Mouse (Mus musculus): ENCODE data around the gene Vav3. TPM values are rescaled to one million over a fixed set of nuclear protein-coding genes. Genes with fewer than 3 reads are reported as not detected.

The Vav3 gene
- total RNA-seq, 2 experiments from 2014 or later, result 12.3 to 18.7 TPM

DNA sequence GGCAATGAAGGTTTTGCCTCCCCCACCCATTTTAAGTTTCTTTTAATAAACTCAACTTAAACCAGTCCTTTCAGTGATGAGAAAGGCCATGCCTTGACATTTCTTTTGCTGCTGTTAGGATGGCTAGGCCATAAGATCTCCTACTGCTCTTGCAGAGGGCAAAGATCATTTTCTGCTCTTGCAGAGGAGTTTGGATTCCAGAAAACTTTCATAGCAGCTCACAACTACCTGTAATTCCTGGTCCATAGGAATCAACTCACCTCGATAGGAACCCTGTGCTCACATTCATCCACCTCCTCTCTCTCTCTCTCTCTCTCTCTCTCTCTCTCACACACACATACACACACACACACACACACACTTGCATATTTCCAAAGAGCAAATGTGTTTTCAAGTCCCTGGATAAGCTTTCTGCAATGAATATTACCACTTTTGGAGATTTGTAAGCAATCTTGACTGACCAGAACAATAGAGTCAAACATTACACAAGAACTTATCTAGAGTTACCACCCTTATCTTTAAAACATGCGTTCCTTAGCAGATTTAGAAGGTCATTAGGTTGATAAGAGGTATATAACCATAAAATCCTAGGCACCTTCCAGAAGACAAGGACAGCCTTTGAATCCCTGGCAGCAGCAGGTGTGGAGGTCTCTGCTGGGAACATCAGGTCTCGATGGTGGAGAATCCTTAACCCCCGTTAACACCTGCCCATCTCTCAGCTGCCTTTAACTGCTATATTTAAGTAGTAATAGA is 260.4 kb downstream of the Vav3 start:
- DNase-seq (ENCODE audit: low spot score in 2 of 2), result no peak
- Histone ChIP-seq H3K27ac (no peak overlapping the region), H3K4me3 (no peak overlapping the region)
- TF ChIP-seq CTCF (conservative IDR thresholded peaks at IDR 0.05), result no peak

DNA sequence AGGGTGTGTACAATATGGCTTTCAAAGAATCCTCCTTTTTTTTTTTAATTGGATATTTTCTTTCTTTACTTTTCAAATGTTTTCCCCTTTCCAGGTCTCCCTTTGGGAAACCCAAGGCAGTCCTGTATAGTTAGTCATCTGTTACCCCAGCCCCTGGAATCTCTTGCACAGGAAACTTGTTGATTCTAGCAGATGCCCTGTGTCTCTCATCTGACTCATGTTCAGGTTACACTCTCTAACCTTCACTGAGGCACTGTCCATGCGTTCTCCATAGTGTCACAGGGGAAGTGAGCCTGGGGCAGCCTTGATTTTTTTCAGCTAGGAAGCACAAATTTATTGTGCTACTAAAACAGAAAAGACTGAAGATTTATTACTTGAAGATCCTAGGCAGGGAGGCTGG is 262.3 kb downstream of the Vav3 start:
- no peak for DNase-seq (ENCODE audit: low spot score in 2 of 2)
- Histone ChIP-seq H3K4me3 (no peak overlapping the region), H3K27ac (no peak overlapping the region)
- no peak for TF ChIP-seq CTCF (conservative IDR thresholded peaks at IDR 0.05)

DNA sequence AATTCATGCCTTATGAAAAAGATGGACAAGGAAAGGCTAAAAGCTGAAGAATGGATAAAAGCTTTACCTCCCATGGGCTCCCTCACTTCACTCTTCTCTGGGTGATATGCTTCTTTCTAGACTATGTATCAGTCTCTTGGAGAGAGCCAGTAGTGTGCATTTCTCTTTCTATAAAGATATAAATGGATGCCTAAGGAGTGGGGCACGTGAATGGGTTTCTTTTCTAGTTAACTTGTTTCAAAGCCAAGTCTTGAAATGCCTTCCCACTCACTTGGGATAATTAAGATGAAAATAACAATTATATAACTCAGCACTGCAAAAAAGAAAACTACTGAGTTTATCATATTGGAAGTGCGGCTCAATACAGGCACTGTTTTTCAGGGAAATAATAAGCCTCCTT is 265.7 kb downstream of the Vav3 start:
- H3K27ac ChIP-seq, result 0 out of 2 replicates have a peak overlapping the region, but pooled peaks have one; percentile 8
- H3K4me3 ChIP-seq, result no peak overlapping the region
- no peak for DNase-seq (ENCODE audit: low spot score in 2 of 2)
- no peak for TF ChIP-seq CTCF (conservative IDR thresholded peaks at IDR 0.05)

DNA sequence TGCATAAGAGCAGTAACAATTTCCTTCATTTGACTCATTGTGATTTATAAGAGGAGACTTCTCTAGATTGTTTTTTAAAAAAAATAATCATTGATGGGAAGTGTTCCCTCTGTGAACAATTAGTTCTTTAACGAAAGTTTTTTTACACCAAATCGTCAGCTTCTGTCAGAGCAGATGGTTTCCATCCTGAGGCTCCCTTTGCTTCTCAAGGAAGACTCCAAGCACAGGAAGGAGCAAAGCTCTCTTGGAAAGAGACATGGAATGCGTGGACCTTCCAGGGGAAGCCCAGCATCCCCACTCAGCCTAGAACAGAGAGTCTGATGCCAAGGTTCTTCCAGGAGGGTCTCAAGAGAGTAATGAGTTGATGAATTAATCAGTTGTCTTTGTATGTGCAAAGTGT is 281.3 kb downstream of the Vav3 start:
- peak; percentile 35 to 42 for DNase-seq (ENCODE audit: low spot score in 2 of 2)
- Histone ChIP-seq H3K27ac (peak overlapping the region; percentile 62; the same call in 1 of the 2 replicates), H3K4me3 (no peak overlapping the region)
- TF ChIP-seq CTCF (conservative IDR thresholded peaks at IDR 0.05), result no peak

DNA sequence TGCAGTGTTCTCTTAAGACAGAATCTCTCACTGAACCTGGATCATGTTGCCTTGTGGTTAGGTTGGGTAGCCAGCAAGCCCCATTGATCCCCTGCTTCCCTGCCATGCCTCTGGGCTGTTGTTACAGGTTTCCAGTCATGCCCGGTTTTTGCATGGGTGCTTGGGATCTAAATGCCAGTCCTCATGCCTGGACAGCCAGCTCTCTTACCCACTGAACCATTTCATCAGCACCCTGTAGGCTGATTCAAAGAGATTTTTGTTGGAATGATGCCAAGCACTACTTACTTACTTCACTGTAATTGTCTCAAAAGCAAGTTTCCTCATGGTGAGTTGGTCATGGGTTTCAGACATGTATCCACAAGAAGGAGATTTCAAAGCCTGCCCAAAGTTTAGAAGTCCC is 281.9 kb downstream of the Vav3 start:
- TF ChIP-seq CTCF (conservative IDR thresholded peaks at IDR 0.05), result no peak
- H3K4me3 ChIP-seq, result no peak overlapping the region
- DNase-seq (ENCODE audit: low spot score in 2 of 2), result no peak
- H3K27ac ChIP-seq, result peak overlapping the region; percentile 51; the same call in 1 of the 2 replicates

DNA sequence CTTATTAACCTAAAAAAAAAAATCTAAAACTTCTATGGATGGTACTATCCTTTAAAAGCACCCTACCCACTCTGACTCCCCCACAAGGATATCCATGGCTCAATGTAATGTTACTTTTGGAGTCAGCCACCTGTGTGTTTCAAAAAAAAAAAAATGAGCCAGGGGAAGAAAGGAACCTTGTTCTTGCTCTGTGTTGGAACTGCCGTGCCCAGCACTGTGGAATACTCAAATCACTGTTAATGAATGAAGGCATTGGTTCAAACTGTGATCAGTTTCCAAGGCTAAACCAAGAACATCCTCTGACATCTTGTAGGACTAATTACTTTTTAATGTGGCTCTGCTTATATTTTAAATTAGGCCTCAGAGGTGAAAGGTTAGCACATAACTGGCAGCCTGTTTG is 282.4 kb downstream of the Vav3 start:
- TF ChIP-seq CTCF (conservative IDR thresholded peaks at IDR 0.05), result no peak
- DNase-seq (ENCODE audit: low spot score in 2 of 2), result no peak
- Histone ChIP-seq H3K4me3 (no peak overlapping the region), H3K27ac (peak overlapping the region; percentile 51; the same call in 1 of the 2 replicates)

DNA sequence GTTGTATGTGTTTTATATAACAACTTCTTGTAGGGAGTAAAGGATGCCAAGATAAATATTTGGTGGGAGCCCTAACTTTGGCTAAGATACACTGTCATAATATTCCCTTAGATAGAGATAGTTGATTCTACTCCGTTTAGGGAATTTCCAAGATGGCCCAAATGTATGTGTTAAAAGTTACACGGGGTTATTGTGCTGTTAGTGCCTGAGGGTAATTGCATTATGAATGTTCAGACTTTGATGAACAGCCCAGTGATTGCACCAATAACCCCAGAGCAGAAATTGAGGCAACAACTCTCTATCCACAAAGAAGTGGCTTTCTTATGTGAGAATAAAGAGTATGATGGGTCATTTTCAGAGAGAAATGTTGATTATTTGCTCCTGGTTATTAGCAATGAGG is 283.3 kb downstream of the Vav3 start:
- no peak overlapping the region; the same call in 1 of the 2 replicates for H3K27ac ChIP-seq
- DNase-seq (ENCODE audit: low spot score in 2 of 2), result no peak
- H3K4me3 ChIP-seq, result no peak overlapping the region
- no peak for TF ChIP-seq CTCF (conservative IDR thresholded peaks at IDR 0.05)

DNA sequence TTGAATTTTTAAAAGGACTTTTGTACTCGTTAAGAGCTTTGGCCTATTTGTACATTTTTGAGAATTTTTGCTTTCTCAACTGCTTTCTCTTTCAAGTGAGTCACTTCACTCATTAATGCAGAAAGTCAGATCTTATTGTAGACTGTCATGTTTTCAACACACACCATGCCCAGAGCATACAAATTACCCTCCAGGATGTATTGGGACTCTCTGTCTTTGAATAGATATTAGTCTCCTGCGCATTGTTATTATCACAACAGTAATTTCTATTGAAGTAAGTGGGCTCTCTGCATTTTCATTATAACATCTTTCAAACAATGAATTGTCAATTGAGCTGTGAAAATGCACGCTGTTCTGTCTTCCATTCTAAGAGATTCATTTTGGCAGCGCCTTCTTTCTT is 295.6 kb downstream of the Vav3 start:
- no peak for TF ChIP-seq CTCF (conservative IDR thresholded peaks at IDR 0.05)
- DNase-seq (ENCODE audit: low spot score in 2 of 2), result no peak
- H3K27ac ChIP-seq, result no peak overlapping the region
- no peak overlapping the region for H3K4me3 ChIP-seq

DNA sequence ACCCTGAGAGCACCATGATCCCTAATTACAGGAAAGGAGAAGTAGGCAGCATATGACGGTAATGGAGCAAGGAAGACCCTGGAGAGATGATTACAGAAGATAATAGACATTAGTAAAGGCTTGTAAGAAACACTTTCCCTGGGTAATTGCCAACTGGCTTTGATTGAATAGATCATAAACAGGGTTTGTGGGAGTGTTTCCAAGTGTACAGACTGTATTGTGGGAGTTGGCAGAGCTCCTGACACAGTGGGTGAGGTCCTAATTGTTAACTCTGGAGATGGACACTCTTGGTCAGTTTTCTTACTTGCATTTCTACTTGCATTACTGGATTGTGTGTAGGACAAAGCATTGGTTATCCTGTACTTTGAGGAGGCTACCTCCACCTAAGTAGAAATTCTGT is 298.9 kb downstream of the Vav3 start:
- H3K4me3 ChIP-seq, result no peak overlapping the region
- no peak for DNase-seq (ENCODE audit: low spot score in 2 of 2)
- no peak for TF ChIP-seq CTCF (conservative IDR thresholded peaks at IDR 0.05)
- H3K27ac ChIP-seq, result no peak overlapping the region

DNA sequence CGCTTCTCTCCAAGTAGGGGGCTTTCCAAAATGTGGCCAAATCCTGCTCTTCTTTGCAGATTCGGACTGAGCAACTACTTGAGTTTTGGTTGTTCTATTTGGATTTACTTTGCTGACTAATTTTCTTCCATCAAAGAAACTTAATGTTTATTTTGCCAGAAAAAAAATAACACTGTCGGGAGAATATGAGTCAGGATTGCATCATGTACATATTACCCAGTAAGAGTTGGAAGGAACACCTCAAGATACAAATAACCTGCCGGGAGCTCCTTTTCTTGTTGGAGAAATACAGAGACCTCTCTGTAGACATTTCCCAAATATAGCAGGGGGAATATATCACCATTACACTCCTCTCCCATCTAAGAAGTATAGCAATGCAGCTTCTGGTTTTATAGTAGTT is 300.3 kb downstream of the Vav3 start:
- no peak overlapping the region for H3K27ac ChIP-seq
- H3K4me3 ChIP-seq, result no peak overlapping the region
- no peak for TF ChIP-seq CTCF (conservative IDR thresholded peaks at IDR 0.05)
- no peak for DNase-seq (ENCODE audit: low spot score in 2 of 2)

DNA sequence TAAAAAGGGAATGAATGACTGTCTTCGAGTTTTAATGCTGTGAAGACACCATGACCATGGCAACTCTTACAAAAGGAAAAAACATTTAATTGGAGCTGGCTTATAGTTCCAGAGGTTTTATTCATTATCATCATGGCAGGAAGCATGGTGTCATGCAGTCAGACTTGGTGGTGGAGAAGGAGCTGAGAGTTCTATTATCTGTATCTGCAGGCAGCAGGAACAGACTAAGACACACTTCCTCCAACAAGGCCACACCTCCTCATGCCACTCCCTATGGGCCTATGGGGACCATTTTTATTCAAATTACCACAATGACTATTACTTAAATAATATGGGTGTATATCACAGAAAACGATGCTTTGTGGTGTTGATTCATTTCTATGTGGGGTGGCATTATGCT is 307.8 kb downstream of the Vav3 start:
- no peak overlapping the region for H3K4me3 ChIP-seq
- DNase-seq (ENCODE audit: low spot score in 2 of 2), result no peak
- no peak overlapping the region for H3K27ac ChIP-seq
- no peak for TF ChIP-seq CTCF (conservative IDR thresholded peaks at IDR 0.05)

DNA sequence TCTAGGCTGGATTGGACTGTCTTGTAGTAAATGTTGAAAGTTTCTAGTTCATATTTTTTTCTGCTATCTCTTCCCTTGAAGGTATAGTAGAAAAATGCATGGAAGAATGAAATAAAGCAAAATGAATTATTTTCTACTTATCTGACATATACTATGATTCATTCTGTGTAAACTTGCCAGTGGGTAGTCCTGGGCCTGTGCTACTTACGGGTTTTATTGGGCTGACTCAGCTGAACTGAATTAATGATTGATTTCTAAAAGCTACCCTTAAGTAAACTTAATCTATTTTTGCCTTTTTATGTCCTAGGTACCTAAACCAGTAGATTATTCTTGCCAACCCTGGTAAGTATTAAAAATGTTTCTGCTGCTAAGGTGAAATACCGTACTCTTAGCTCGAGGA is 311.0 kb downstream of the Vav3 start:
- no peak overlapping the region for H3K27ac ChIP-seq
- H3K4me3 ChIP-seq, result no peak overlapping the region
- no peak for TF ChIP-seq CTCF (conservative IDR thresholded peaks at IDR 0.05)
- no peak for DNase-seq (ENCODE audit: low spot score in 2 of 2)

DNA sequence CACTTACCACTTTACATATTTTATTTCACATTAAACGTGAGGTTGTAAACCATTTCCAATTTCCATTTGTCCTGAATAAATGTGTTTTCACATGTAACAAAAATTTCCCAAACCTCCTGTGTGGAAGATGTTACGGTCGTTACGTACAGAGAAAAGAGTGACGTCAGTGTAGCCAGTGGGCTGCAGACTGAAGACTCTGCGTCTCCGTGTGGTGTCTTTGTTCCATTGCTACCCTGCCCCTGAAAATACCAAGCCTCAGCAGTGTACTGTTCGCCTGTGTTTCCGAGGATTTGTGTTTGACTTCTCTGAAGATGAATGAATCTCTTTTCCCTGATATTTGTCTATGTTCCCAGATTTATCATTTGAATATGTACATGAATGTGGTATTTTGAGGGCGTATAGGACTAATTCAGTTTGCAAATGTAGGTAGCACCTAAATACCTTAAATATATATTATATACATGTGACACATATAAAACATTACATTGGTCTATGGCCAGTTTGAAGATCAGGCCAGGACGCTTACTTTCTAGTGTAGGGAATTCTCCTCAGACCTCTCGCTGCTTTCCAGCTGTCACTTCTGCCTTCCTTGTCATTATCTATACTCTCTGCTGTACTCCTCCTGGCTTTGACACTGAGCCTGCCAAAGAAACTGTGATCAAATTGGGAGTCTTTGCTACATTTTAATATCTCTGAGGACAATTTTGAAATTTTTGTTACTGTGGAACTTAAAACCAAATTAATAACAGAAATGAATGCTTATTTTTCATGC is 312.6 kb downstream of the Vav3 start:
- DNase-seq (ENCODE audit: low spot score in 2 of 2), result no peak
- H3K27ac ChIP-seq, result no peak overlapping the region
- no peak for TF ChIP-seq CTCF (conservative IDR thresholded peaks at IDR 0.05)
- H3K4me3 ChIP-seq, result no peak overlapping the region

DNA sequence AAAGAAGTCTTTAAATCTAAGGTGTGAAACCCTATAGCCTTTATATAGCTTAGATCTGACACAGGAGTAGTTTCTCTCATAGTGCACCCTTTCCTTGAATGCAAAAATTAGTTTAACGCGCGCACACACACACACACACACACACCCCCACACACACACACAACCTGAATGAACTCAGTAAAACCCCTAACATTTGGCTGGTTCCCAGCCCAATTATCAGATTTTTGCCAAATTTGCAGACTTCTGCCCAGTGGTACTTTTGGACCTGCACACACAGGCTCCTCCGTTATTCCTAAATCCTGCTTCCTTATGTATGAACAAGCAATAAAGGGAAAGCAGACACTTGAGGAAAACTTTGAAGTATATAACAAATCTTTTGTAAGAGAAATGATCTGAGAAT is 313.9 kb downstream of the Vav3 start:
- Histone ChIP-seq H3K27ac (no peak overlapping the region), H3K4me3 (no peak overlapping the region)
- no peak for DNase-seq (ENCODE audit: low spot score in 2 of 2)
- TF ChIP-seq CTCF (conservative IDR thresholded peaks at IDR 0.05), result no peak

All from layer of hippocampus, adult 2 months (tissue).